Comparison of ENCODE assay signal across 9 mouse cellular contexts in the genomic region with DNA sequence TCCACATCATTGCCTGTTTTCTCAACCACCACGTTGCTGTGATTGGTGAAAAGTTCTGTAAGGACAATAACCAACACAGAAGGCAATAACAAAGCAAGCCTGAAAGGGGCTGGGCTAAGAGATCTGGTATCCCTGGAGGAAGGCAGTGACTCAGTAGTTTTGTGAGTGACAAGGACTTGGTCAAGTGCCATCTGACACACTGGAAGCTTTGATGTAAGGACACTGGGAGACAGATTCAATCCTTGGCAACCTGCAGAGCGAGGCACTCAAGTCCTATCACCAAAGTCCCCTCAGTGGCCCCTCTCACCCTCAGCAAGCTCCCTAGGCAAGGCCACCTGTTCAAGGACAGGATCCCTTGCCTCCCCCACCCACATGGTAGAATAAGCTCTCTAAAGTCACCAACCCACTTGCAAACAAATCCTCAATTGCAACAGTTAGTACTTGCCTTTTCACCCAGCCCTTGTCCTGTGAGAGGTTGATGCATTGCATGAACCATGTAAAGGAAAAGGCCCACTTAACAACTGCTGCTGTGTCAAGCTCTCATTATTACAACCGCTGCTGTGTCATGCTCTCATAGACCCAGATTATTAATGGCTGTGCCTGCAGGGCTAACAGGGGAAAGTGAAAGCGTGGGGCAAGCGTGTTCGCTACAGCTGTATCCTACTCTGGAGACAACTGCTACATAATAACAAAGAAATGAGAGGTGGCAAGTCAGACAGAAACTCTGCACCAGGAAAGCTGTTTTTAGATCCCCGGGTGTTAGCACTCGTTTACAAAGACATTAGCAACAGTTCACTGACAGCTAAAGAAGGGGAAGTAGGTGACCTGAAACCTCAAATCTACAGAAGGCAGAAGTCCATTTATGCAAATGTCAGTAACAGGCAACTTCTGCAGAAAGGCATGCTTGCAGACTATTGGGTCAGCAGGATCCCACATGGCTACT. TPM values are rescaled to one million over a fixed set of nuclear protein-coding genes. Genes with fewer than 3 reads are reported as not detected.
DNase-seq lines count a peak whose midpoint lies in the region; ATAC-seq and TF ChIP-seq lines count a peak whose summit lies in the region.
"Had no signal": no experiment of that assay in that cellular context is flagged by ENCODE, and none has a peak within 500 bp of the region (broad histone marks: within the 10 kb centered on the region; RNA-seq: fewer than 3 reads in every experiment).

No protein-coding gene starts in this region.

- peak; percentile 82 for DNase-seq in MEL (ENCODE audit: low read depth, low spot score)
- peak; percentile 84 for DNase-seq in adrenal gland, postnatal 14 days
- DNase-seq in naive thymus-derived CD4-positive, alpha-beta T cell, adult 2 months (ENCODE audit: low read depth): peak; percentile 40
- no peak for DNase-seq in frontal cortex, postnatal 10 days (ENCODE audit: low spot score in 2 of 2)
- DNase-seq in right cerebral cortex, adult 2 months (ENCODE audit: low spot score in 2 of 2): no peak
- DNase-seq in cerebellum, postnatal 14 days: no peak

- H3K9ac ChIP-seq in MEL (ENCODE audit: control insufficient read depth, low read depth, low read length, poor library complexity, severe bottlenecking): peak overlapping the region; percentile 32; the same call in 1 of the 2 replicates
- no peak overlapping the region for H3K9ac ChIP-seq in hindbrain, embryonic 12.5 days
- no peak overlapping the region for H3K9ac ChIP-seq in liver, embryonic 12.5 days
- H3K9ac ChIP-seq: embryonic facial prominence, embryonic 15.5 days had no signal

- no peaks in the 10 kb centered on the region for H3K9me3 ChIP-seq in MEL (replicated peaks; ENCODE audit: insufficient read depth, low read length)
- no peaks in the 10 kb centered on the region for H3K9me3 ChIP-seq in hindbrain, embryonic 12.5 days (replicated peaks)
- H3K9me3 ChIP-seq in liver, embryonic 12.5 days (replicated peaks): no peaks in the 10 kb centered on the region
- H3K9me3 ChIP-seq: embryonic facial prominence, embryonic 15.5 days had no signal

- no peak for TF ChIP-seq RAD21 in MEL (IDR thresholded peaks at IDR 0.05; ENCODE audit: low read depth, low read length)

- TF ChIP-seq POLR2A in MEL (IDR thresholded peaks at IDR 0.05; ENCODE audit: control insufficient read depth in 1 of 2, insufficient read depth in 1 of 2, low read depth in 1 of 2, low read length in 2 of 2, poor library complexity in 1 of 2): no peak

- no peaks in the 10 kb centered on the region for H3K79me2 ChIP-seq in MEL (ENCODE audit: control insufficient read depth, insufficient read depth, low read length, poor library complexity)

- peak; percentile 52 to 68 for TF ChIP-seq EP300 in MEL (IDR thresholded peaks at IDR 0.05; ENCODE audit: low read depth in 1 of 2, low read length in 2 of 2)

- peaks cover 0 to 21% of the 10 kb centered on the region in 2 experiments; a peak in 2 of 4 replicates for H3K36me3 ChIP-seq in MEL (ENCODE audit: control insufficient read depth in 1 of 2, insufficient read depth in 2 of 2, low read length in 2 of 2)
- no peaks in the 10 kb centered on the region for H3K36me3 ChIP-seq in hindbrain, embryonic 12.5 days
- no peaks in the 10 kb centered on the region for H3K36me3 ChIP-seq in liver, embryonic 12.5 days
- H3K36me3 ChIP-seq: embryonic facial prominence, embryonic 15.5 days had no signal

- 27% methylated on average over 8 of the region's 8 CpGs for WGBS in hindbrain, embryonic 12.5 days
- 18% methylated on average over 8 of the region's 8 CpGs for WGBS in liver, embryonic 12.5 days (ENCODE audit: insufficient replicate concordance)

- peak overlapping the region; percentile 42 for H3K27ac ChIP-seq in MEL (ENCODE audit: control insufficient read depth, low read depth, low read length)
- peak overlapping the region; percentile 52; the same call in 1 of the 2 replicates for H3K27ac ChIP-seq in hindbrain, embryonic 12.5 days
- no peak overlapping the region for H3K27ac ChIP-seq in liver, embryonic 12.5 days
- H3K27ac ChIP-seq: embryonic facial prominence, embryonic 15.5 days had no signal

- ATAC-seq in hindbrain, embryonic 12.5 days (ENCODE audit: low FRiP score): peak; percentile 26; the same call in 1 of the 2 replicates
- ATAC-seq in liver, embryonic 12.5 days: no peak

- no peak for TF ChIP-seq CTCF in MEL (IDR thresholded peaks at IDR 0.05 in 2 of 3, conservative IDR thresholded peaks at IDR 0.05 in 1 of 3; ENCODE audit: control insufficient read depth in 1 of 3, insufficient read depth in 1 of 3, low read depth in 2 of 3, low read length in 3 of 3, poor library complexity in 1 of 3, severe bottlenecking in 1 of 3)

- peak overlapping the region; percentile 37 to 60 for H3K4me3 ChIP-seq in MEL (ENCODE audit: control insufficient read depth in 1 of 2, insufficient read depth in 1 of 2, low read depth in 2 of 2, low read length in 2 of 2)
- no peak overlapping the region for H3K4me3 ChIP-seq in hindbrain, embryonic 12.5 days
- no peak overlapping the region; the same call in 1 of the 2 replicates for H3K4me3 ChIP-seq in liver, embryonic 12.5 days
- H3K4me3 ChIP-seq: embryonic facial prominence, embryonic 15.5 days had no signal

- no peaks in the 10 kb centered on the region for H3K27me3 ChIP-seq in MEL (ENCODE audit: control insufficient read depth in 1 of 2, insufficient read depth in 2 of 2, low read length in 2 of 2)
- H3K27me3 ChIP-seq in hindbrain, embryonic 12.5 days: no peaks in the 10 kb centered on the region
- no peaks in the 10 kb centered on the region for H3K27me3 ChIP-seq in liver, embryonic 12.5 days (replicated peaks)
- H3K27me3 ChIP-seq: embryonic facial prominence, embryonic 15.5 days had no signal

- peaks cover 2 to 31% of the 10 kb centered on the region in 2 experiments for H3K4me1 ChIP-seq in MEL (ENCODE audit: control insufficient read depth in 1 of 2, insufficient read depth in 2 of 2, low read length in 2 of 2)
- H3K4me1 ChIP-seq in hindbrain, embryonic 12.5 days: peaks cover 27% of the 10 kb centered on the region
- peaks cover 12% of the 10 kb centered on the region; the same call in 1 of the 2 replicates for H3K4me1 ChIP-seq in liver, embryonic 12.5 days

- H3K4me2 ChIP-seq in hindbrain, embryonic 12.5 days (replicated peaks): no peak overlapping the region; the same call in 1 of the 2 replicates
- peak overlapping the region; percentile 28 for H3K4me2 ChIP-seq in liver, embryonic 12.5 days
- H3K4me2 ChIP-seq: embryonic facial prominence, embryonic 15.5 days had no signal

TF ChIP-seq in MEL, 35 proteins besides CTCF, POLR2A, EP300 and RAD21:
- TF ChIP-seq ZNF384 (IDR thresholded peaks at IDR 0.05; ENCODE audit: low read depth, low read length): no peak
- no peak for TF ChIP-seq ELF1 (IDR thresholded peaks at IDR 0.05; ENCODE audit: low read depth, low read length)
- TF ChIP-seq SMC3 (IDR thresholded peaks at IDR 0.05; ENCODE audit: low read depth, low read length): no peak
- peak; percentile 80 for TF ChIP-seq SIN3A (IDR thresholded peaks at IDR 0.05; ENCODE audit: low read length)
- TF ChIP-seq TCF12 (IDR thresholded peaks at IDR 0.05; ENCODE audit: low read depth, low read length): 0 out of 2 replicates have a peak, but pooled peaks have one; percentile 33
- TF ChIP-seq MXI1 (IDR thresholded peaks at IDR 0.05; ENCODE audit: low read depth, low read length): peak; percentile 78
- TF ChIP-seq GABPA (IDR thresholded peaks at IDR 0.05; ENCODE audit: low read depth, low read length): no peak
- TF ChIP-seq UBTF (IDR thresholded peaks at IDR 0.05; ENCODE audit: borderline replicate concordance, insufficient read depth, low read depth, low read length): no peak
- TF ChIP-seq TAL1 (IDR thresholded peaks at IDR 0.05; ENCODE audit: low read length): peak; percentile 31; the same call in 1 of the 2 replicates
- no peak for TF ChIP-seq POLR2AphosphoS2 (IDR thresholded peaks at IDR 0.05; ENCODE audit: low read length)
- peak; percentile 55; the same call in 1 of the 2 replicates for TF ChIP-seq MYC (IDR thresholded peaks at IDR 0.05; ENCODE audit: low read depth, low read length)
- TF ChIP-seq ETS1 (IDR thresholded peaks at IDR 0.05; ENCODE audit: low read depth, low read length): peak; percentile 67
TF ChIP-seq in MEL: peak in this region for 6.

RNA-seq across cellular contexts. Expression of a gene that starts 18.1 kb away (rescaled TPM):
- total RNA-seq in MEL (2012; rRNA removed): 0.36 and 0.39 TPM in 2 replicates
- 1 to 10 TPM in 1 of 2 experiments, not detected in 1; 1.0 TPM for polyA plus RNA-seq in MEL (2012; ENCODE audit: insufficient read depth in 1 of 2, insufficient read length in 2 of 2, low read depth in 1 of 2, low replicate concordance in 2 of 2, missing spikeins in 1 of 2)
- 4.6 TPM in 2 replicates for total RNA-seq in adrenal gland, postnatal 14 days (2021)
- 5.9 and 7.8 TPM in 2 replicates for polyA plus RNA-seq in hindbrain, embryonic 12.5 days (2016; fragmentation: Nextera tagmentation; extraction: Ambion mirVana)
- polyA plus RNA-seq in liver, embryonic 12.5 days (2016; fragmentation: Nextera tagmentation; extraction: Ambion mirVana): 2.1 TPM in 2 replicates

Comparison
In these comparisons a context has a peak if more than half of its experiments do, and no peak if none do; other contexts are left out.
1. DNase-seq: peak in MEL (single experiment), adrenal gland, postnatal 14 days (single experiment) and naive thymus-derived CD4-positive, alpha-beta T cell, adult 2 months (single experiment); none in frontal cortex, postnatal 10 days (0 of 2), right cerebral cortex, adult 2 months (0 of 2) and cerebellum, postnatal 14 days (0 of 2).
2. H3K4me3 ChIP-seq: peak in MEL (2 of 2); none in hindbrain, embryonic 12.5 days (single experiment) and liver, embryonic 12.5 days (single experiment).